12 mouse cellular contexts compared by ENCODE assay signal in genomic region chr17:26198892-26199291, GRCm38 (mm10). TPM values are rescaled to one million over a fixed set of nuclear protein-coding genes. Genes with fewer than 3 reads are reported as not detected.
A peak's percentile ranks its signal among the peaks of the same experiment; 100 is the strongest.
DNase-seq lines count a peak whose midpoint lies in the region; ATAC-seq lines count a peak whose summit lies in the region.
"Had no signal": no experiment of that assay in that cellular context is flagged by ENCODE, and none has a peak within 500 bp of the region (broad histone marks: within the 10 kb centered on the region; RNA-seq: fewer than 3 reads in every experiment).

Gene Pdia2, minus strand, starts transcription at chr17:26199087.

- peaks cover 42% of the 10 kb centered on the region for H3K36me3 ChIP-seq in hindbrain, embryonic 14.5 days (replicated peaks; ENCODE audit: control insufficient read depth, insufficient read depth)
- peaks cover 6% of the 10 kb centered on the region for H3K36me3 ChIP-seq in liver, embryonic 16.5 days (ENCODE audit: control insufficient read depth, insufficient read depth)

- peak; percentile 54 to 68 for DNase-seq in spleen, postnatal 10 days (ENCODE audit: low spot score in 2 of 2)
- no peak for DNase-seq in spleen, adult 18-20 months
- no peak for DNase-seq in hindbrain, embryonic 14.5 days (ENCODE audit: low spot score)
- no peak for DNase-seq in cerebellum, postnatal 10 days
- no peak for DNase-seq in kidney, postnatal 10 days
- no peak for DNase-seq in layer of hippocampus, adult 9-11 months
- DNase-seq: heart, adult 2 months; left cerebral cortex, postnatal 4 days; lung, postnatal 36 days had no signal

- H3K9ac ChIP-seq in hindbrain, embryonic 14.5 days = no peak within 1 kb of the TSS
- H3K9ac ChIP-seq in liver, embryonic 16.5 days (ENCODE audit: low read depth, low read length) = peak within 1 kb of the TSS; percentile 61

- H3K27me3 ChIP-seq in hindbrain, embryonic 14.5 days (ENCODE audit: control insufficient read depth, insufficient read depth, low read length) = peaks cover 48% of the 10 kb centered on the region
- H3K27me3 ChIP-seq in liver, embryonic 16.5 days (ENCODE audit: control insufficient read depth, insufficient read depth, low read depth, low read length) = peaks cover 43% of the 10 kb centered on the region

- 81% methylated on average over 4 of the region's 4 CpGs for WGBS in hindbrain, embryonic 14.5 days
- WGBS in liver, embryonic 16.5 days (ENCODE audit: insufficient replicate concordance) = 10% methylated on average over 4 of the region's 4 CpGs

- peak within 1 kb of the TSS; percentile 64; the same call in 1 of the 2 replicates for H3K4me3 ChIP-seq in hindbrain, embryonic 14.5 days (replicated peaks; ENCODE audit: low read length)
- H3K4me3 ChIP-seq in liver, embryonic 16.5 days (ENCODE audit: low read depth, low read length) = peak within 1 kb of the TSS; percentile 56
- H3K4me3 ChIP-seq: heart, adult 2 months had no signal

- H3K4me1 ChIP-seq in hindbrain, embryonic 14.5 days (replicated peaks; ENCODE audit: control insufficient read depth, insufficient read depth, low read length) = peaks cover 15% of the 10 kb centered on the region
- H3K4me1 ChIP-seq in liver, embryonic 16.5 days (ENCODE audit: control insufficient read depth, low read depth, low read length) = peaks cover 58% of the 10 kb centered on the region

- no peak for ATAC-seq in hindbrain, embryonic 14.5 days (ENCODE audit: low FRiP score)
- ATAC-seq in liver, embryonic 16.5 days (ENCODE audit: low read depth) = peak; percentile 78
- ATAC-seq: forebrain, embryonic 16.5 days had no signal

- H3K9me3 ChIP-seq in hindbrain, embryonic 14.5 days (ENCODE audit: control insufficient read depth, low read length) = no peaks in the 10 kb centered on the region
- no peaks in the 10 kb centered on the region for H3K9me3 ChIP-seq in liver, embryonic 16.5 days (replicated peaks; ENCODE audit: control insufficient read depth, low read length)

- peak within 1 kb of the TSS; percentile 96; the same call in 1 of the 2 replicates for H3K4me2 ChIP-seq in hindbrain, embryonic 14.5 days (replicated peaks)
- H3K4me2 ChIP-seq in liver, embryonic 16.5 days (ENCODE audit: low read depth, low read length) = peak within 1 kb of the TSS; percentile 69

- H3K27ac ChIP-seq in hindbrain, embryonic 14.5 days = no peak within 1 kb of the TSS
- H3K27ac ChIP-seq in liver, embryonic 16.5 days (ENCODE audit: low read length) = peak within 1 kb of the TSS; percentile 31
- H3K27ac ChIP-seq: heart, adult 2 months; layer of hippocampus, adult 2 months had no signal

RNA-seq across cellular contexts. Expression of gene Pdia2, which starts in this region (rescaled TPM):
- 0.28 TPM in 1 of 2 replicates, not detected in the other for polyA plus RNA-seq in hindbrain, embryonic 14.5 days (2014; fragmentation: Nextera tagmentation; extraction: Ambion mirVana)
- polyA plus RNA-seq in liver, embryonic 16.5 days (2015; fragmentation: Nextera tagmentation; extraction: Ambion mirVana) = 55.6 and 65.1 TPM in 2 replicates
- polyA plus RNA-seq: forebrain, embryonic 16.5 days; heart, adult 2 months had no signal

Comparison
In these comparisons a context has a peak if more than half of its experiments do, and no peak if none do; other contexts are left out.
1. RNA of gene Pdia2 (polyA plus RNA-seq): 55.6 to 65.1 TPM in liver, embryonic 16.5 days; 0.28 TPM in hindbrain, embryonic 14.5 days; every median in the first group is over 10 times any median in the second.
2. DNase-seq: peak in spleen, postnatal 10 days (2 of 2); none in spleen, adult 18-20 months (0 of 2), hindbrain, embryonic 14.5 days (single experiment), cerebellum, postnatal 10 days (0 of 2), kidney, postnatal 10 days (single experiment) and layer of hippocampus, adult 9-11 months (single experiment).